Mouse (Mus musculus) spleen, adult 12 weeks (tissue): ENCODE measurements around the gene Pdp2.
"Not testable (repeated sequence)": the region's sequence is repeated elsewhere in the genome, so short reads cannot be mapped to it uniquely, and the experiment has no call there.

Experiments
- DNase-seq: peaks from one replicate; pipeline ENCODE4 v3.0.0; 2022; ENCODE audit warnings: low spot score

Pdp2 gene

GRCm38 (mm10) chr8:104591133-104591834 is at the start of gene Pdp2:
Pdp2 (plus strand) TSS chr8:104591451.
- peak; percentile 82 for DNase-seq

GRCm38 (mm10) chr8:104541515-104541880 is 49.8 kb upstream of the Pdp2 start:
- no peak for DNase-seq

GRCm38 (mm10) chr8:104542160-104542559 is 49.1 kb upstream of the Pdp2 start:
- no peak for DNase-seq

GRCm38 (mm10) chr8:104543440-104544045 is 47.7 kb upstream of the Pdp2 start:
- no peak for DNase-seq

GRCm38 (mm10) chr8:104555191-104555590 is 36.1 kb upstream of the Pdp2 start:
- no peak for DNase-seq

- no peak for DNase-seq
These were observed 34.0 kb upstream of the Pdp2 start for GRCm38 (mm10) chr8:104557226-104557625.

GRCm38 (mm10) chr8:104560731-104561130 is 30.5 kb upstream of the Pdp2 start:
- no peak for DNase-seq

- peak; percentile 75 for DNase-seq
These were observed 26.4 kb upstream of the Pdp2 start for GRCm38 (mm10) chr8:104564633-104565456.

- no peak for DNase-seq
These were observed 25.8 kb upstream of the Pdp2 start for GRCm38 (mm10) chr8:104565457-104565798.

- DNase-seq, result no peak
These were observed 21.7 kb upstream of the Pdp2 start for GRCm38 (mm10) chr8:104569559-104569958.

GRCm38 (mm10) chr8:104570436-104571343 is 20.6 kb upstream of the Pdp2 start:
- DNase-seq, result peak; percentile 75

- DNase-seq, result no peak
These were observed 14.4 kb upstream of the Pdp2 start for GRCm38 (mm10) chr8:104576820-104577219.

- DNase-seq, result not testable (repeated sequence)
These were observed 13.6 kb upstream of the Pdp2 start for GRCm38 (mm10) chr8:104577606-104578005.

- no peak for DNase-seq
These were observed 6.7 kb upstream of the Pdp2 start for GRCm38 (mm10) chr8:104584522-104584921.

GRCm38 (mm10) chr8:104590284-104590683 is 967 bp upstream of the Pdp2 start:
- no peak for DNase-seq

GRCm38 (mm10) chr8:104591856-104592255 is 605 bp downstream of the Pdp2 start:
- no peak for DNase-seq

- no peak for DNase-seq
These were observed 1.3 kb downstream of the Pdp2 start for GRCm38 (mm10) chr8:104592566-104592965.

GRCm38 (mm10) chr8:104593536-104594325 is 2.5 kb downstream of the Pdp2 start:
- DNase-seq, result no peak

- DNase-seq, result no peak
These were observed 3.5 kb downstream of the Pdp2 start for GRCm38 (mm10) chr8:104594611-104595362.

- peak; percentile 38 for DNase-seq
These were observed 4.7 kb downstream of the Pdp2 start for GRCm38 (mm10) chr8:104595773-104596536.
